Mouse (Mus musculus): ENCODE data around the gene Rnf220.

Rnf220 gene

DNA sequence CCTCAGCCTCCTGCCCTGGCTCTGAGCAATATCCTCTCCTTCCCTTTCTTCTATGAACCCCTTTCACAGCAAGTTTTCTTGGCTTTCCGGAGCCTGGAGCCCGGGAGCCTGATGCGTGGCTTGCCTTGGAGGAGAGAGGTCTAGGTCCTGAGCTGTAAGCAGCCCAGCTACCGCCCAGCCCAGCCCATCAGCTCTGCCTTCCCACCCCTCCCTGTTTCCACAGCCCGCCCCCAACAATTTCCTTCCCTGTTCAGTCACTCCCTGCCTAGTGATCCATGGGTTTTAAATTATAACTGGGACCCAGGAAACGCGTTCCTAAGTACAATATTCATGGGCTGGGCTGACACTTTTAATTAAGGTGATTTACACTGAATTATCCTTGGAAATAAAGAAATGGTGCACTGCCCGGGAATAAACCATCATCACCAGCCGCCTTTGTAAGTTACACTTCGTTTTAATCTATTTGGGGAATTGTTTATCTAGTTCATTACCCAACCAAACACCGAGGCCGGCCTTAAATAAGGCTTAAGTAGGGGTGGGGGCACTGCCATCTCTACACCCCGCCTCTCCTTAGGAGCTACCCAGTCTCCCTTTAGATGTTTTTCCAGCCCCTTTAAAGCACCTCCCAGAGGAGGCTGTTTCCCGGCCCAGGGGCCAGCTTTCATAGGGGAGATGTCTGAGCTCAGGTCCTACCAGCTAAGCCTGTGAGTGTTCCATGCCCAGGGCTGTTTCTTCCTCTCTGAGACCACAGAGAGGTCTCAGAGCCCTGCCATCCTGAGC is 194.6 kb downstream of the Rnf220 start:
- no peak for DNase-seq (ENCODE audit: low read depth, low spot score)

DNA sequence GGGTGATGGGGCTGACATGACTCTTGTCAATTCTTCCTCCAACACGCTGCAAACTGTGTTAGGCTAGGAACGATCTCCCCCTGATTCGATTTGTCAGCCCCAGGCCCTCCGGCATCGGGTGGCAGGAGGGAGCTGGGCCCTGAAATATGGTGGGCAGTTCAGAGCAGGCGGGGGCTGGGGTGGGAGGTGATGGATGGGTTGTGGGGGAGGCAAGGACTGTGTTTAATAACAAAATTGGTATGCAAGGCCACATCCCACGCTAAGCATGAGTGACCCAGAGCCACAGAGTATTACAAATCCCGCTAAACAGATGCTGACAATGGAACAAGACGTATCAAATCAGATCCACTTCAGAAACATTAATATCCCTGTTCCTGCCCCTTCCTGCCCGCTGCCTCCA is 196.9 kb downstream of the Rnf220 start:
- no peak for DNase-seq (ENCODE audit: low read depth, low spot score)

DNA sequence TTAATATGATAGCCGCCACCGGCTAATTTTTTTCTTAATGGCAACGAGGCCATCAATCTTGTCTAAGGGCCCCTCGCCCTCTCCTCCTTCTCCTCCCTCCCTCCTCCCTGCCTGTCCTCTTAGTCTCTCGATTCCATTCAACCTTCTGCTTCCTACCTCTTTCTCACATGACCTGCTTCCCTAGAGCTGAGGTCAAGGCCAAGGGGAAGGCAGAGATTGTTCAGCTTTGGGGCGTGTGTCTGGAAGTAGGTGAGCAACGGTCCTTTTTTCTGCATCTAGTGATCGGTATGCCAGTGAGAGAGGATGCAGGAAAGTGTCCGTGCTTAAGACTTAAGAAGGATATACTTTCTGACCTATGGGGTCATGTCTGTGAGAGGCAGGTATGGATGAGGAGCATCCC is 199.0 kb downstream of the Rnf220 start:
- DNase-seq (ENCODE audit: low read depth, low spot score): no peak

DNA sequence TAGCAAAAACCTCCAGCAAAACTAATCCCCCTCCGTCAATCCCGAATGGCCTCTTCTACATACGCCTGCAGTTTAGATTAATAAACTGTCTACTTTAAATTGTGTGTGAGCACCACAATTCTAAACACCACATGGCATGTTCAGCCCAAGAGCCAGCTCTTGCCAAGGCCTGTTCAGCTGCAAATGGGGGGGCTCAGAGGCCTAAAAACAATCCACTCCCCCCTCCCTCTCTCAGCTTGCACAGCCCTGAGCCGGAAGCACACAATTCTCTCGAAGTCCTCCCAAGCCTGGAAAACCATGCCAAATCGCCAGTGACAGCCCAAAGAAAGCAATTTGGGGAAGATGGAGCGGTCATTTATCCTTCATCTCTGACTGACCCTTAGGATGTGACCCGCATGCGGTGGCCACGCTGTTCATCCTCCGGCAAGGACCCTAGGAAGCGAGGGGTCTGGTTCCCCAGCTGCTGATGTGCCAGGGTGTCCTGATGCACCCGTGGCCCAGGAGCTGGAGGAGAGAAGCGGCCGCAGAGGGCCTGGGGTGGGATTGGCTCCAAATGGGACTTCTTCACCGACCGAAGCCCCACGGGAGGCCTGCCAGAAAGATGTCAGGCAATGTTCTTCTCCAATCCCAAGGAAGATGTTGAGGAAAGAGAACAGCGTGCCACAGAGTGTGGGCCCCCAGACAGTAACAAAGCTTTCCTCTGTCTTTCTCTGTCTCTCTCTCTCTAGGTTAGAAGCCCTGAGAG is 199.8 kb downstream of the Rnf220 start:
- DNase-seq (ENCODE audit: low read depth, low spot score): no peak

DNA sequence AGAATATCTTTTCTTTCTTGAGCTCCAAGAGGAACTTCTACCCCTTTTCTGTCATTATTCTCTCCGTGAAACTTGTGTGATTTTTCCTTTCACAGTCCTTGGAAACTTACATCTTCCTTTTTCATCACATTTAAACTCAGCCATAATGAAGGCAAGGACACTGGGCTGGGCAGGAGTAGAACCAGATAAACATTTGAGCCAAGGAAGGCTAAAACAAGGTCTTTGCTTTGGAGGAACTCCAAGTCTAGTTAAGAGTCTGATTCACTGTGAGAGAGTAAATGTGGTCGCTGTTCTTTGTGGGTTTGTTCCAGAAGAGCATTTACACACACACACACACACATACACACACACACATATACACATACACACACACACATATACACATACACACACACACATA is 205.2 kb downstream of the Rnf220 start:
- no peak for DNase-seq (ENCODE audit: low read depth, low spot score)

DNA sequence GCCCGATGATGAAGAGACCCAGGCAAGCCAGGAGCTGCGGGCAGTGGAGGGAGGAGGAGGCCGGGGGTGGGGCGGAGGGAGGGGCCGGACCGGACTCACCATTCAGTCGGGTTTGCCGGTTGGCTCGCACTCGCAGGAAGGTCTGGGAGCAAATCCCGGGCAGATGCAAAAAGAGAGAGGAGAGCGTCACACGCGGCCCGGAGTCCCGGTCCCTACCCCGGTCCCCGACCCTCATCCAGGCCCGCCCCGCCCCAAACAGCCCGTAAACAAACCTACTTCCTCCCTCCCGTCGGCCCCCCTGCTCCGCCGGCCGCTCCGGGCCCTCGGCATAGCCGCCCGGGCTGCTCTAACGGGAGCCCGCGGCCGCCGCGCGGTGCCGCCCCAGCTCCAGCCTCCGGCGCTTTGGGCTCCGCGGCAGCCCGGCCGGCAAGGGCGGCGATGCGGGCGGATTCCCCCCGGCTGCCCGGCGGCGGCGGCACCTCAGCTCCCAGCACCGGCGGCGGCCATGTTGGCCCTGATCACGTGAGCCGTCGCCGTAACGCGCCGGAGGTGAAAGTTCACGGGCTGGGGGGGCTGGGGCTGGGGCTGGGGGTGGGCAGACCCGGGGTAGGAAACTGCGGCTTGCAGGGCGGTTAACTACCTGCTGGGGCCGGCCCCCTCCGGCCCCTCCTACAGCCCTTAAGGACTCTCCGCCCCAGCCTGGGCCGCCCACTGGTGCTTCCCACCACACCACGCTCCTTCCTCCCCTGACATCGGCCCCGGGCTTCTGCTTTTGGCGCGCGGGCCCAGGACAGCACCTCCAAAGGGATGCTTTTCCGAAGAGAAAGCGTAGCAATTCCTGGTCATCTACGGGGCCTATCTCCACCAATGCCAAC is 207.7 kb downstream of the Rnf220 start:
- DNase-seq (ENCODE audit: low read depth, low spot score): peak; percentile 90

DNA sequence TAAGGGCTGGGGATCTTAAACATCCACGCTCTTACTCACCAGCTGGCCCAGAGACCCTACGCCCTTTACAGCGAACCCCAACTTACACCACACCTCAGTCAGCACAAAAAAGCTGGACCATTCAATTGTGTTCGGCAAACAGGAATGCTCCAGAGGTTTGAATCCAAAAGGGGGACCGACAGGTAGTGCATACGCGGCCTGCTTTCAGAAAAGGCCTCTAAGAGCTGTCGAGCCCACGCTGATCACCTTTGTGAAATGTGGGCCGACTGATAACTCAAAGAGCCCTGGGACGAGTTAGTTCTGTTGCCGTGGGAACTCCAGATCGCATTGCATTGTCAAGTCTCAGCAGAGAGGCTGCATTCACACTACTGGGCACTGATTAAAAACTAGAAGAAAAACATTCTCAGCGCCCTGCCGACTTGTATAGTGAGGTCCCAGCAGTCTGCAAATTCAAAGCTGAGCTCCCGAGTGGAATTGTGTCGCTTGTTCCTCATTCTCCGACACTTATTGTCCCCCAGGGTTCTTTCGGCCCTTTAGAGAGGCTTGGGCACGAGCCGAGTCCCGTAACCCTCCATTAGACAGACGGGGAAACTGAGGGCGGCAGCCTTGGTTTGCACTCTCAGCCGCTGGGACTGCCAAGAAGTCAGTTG is 208.4 kb downstream of the Rnf220 start:
- DNase-seq (ENCODE audit: low read depth, low spot score): no peak

DNA sequence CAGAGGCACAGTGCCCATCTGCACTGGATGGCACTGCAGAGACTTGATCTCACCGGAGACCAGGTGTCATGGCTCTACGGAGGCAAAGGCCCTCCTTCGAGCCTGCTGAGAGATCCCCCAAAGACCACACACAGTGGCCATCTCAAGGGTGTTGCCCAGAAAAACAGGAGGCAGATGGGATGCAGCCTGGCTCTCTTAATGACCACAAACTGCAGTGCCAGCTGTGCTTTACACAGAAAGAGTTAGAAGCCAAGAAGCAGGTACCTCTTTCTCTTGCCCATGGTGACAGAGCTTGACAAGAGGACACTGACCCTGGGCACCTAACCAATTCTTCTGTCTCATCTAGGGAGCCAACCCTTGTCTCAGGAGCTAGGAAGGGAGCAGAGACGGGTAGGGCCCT is 212.5 kb downstream of the Rnf220 start:
- no peak for DNase-seq (ENCODE audit: low read depth, low spot score)

DNA sequence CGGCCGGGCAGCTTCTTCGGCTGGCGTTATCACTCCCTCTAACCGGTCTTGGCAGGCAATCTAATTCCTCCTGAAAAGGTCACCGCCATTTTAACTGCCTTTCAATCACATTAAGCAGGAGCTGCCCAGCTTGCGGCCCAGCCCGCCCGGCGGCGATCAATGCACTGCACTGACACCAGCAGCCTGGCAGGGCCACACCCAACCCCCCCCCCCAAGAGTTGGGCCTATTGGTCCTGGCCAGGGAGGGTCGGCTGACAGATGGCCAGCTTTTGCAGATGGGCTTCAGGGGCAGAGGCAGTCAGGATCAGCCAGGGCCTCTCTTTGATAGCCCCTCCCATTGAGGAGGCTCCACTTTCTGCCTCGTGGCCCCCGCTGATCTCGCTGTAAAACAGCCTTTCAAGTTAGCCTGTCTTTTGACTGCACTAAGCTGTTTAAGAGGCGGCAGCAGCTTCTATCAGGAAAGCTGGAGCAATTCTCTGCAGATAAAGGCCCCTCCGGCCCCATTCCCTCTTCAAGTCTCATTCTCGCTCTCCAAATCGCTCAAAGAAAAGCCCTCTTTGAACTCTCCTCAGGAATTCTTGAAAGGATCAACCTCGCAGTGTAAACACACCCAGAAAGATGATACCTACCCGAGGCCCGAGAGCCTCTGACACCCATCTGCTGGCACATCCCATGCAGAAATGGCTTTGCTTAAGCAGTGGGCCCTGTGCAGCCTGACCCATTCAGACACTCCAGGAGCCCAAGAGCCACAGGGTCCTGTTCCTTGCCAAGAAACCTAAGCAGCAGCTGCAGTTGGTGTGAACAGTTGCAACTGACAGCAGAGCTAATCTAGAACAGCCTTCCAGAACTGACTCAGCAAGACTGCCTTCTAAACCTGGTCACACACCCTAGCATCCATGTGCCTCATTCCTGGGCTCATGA is 213.3 kb downstream of the Rnf220 start:
- DNase-seq (ENCODE audit: low read depth, low spot score): no peak

DNA sequence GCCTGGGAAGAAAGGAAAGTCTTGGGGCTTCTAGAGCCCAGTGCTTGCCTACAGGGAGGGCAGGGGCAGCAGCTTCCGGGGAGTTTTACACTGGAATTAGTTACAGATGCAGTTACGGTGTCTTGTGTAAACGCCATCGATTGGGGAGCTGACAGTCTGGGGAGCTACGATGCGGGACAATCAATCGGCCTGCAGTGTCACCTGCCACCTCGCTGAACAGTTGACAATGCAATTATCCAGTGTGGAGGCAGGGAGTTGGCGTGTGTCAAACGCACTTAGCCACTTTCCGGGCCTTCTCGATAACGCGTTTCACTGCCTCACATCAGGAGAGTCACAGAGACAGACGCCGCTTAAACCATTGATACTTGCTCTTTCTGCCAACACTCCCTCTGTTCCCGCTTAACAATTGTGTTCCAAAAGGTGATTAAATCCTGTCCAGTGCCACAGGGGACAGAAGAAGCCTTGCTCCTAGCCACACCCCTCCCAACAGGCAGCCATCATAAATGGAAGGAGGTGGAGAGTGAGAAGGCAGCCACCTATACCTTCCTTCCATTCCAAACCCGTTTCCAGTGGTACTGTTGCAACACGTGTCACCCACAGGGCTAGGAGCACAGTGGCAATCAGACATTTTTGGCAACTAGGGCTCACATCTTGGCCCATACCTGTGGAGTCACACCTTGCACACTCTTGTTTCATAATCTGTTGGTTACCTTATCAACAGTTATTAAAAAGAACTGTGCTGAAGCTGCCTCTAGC is 215.6 kb downstream of the Rnf220 start:
- DNase-seq (ENCODE audit: low read depth, low spot score): no peak

DNA sequence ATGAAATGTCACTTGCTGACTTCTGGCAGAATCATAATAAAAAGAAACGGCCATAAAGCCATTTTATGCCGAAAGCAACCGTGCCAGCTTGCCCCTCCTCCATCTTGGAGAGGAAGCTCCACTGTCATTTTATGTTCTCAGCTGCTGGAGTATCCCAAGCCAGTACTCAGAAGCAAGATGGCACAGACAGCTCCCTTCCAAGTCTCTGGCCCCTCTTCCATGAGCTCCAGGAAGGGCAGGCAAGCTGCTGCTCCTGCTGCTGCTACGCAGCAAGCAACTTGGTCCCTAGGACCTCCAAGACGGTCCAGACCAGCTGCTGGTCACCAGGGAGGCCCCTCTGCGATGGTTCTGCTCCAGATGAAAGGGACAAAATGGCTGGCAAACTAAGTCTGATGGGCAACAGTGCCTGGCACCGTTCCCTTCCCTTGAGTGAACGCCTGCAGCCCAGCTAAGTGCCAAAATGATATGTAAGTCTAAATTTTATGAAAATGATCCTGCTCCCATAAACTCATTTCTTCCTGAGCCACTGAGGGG is 216.4 kb downstream of the Rnf220 start:
- DNase-seq (ENCODE audit: low read depth, low spot score): no peak

DNA sequence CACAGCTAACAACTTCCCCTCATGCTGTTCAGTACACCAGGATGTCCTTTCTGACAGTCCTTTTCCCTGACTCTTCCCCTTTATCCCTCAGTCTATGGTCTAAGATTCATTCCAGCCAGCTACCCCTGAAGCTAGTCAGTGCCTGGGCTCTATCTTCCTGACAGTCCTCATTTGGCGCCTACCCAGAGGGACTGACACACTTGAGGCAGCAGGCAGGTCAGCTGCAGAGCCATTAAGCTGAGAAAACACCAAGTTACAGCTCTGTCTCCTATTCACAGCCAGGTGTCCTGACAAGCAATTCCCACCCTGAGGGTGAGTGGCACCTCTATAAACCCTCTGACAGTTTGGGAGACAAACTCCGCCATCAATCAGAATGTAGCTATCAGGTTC is 217.6 kb downstream of the Rnf220 start:
- DNase-seq (ENCODE audit: low read depth, low spot score): no peak

DNA sequence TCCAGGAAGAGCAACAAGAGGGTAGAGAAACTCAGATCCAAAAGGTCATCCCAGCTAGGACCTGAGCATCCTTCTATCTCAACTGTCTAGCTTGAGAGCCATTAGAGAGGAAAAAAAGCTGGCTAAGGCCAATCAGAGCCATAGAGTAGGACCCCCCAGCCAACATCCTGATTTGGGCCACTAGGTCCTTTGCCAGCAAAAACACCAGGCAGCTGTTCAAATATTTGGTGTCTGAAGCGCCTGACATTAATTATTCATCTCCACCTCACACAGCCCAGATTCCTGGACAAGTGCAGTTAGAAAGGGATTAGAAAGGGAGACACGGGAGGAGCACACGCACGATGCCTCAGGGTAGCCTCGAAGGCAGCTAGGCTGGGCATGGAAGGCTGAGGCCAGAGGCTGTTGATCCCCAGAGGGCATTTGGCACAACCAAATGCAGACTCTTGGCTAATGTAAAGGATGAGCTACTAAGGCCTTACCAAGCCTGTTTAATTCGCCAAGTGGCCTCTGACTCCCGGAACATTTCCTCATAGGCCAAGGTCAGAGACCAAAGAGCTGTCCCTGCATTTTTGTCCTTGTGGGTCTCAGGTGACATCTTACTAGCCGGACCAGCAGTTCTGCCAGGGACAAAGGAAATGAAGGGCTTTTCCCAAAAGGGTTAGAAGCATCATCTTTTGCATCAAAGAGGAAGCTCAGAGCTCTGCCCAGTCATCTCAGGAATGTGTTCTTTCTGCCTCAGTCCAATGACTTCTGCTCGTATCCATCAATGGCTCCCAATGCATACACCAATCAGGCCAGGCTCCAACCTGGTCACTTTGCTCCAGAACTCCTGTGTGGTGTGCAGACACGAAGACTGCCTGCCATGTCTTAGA is 218.2 kb downstream of the Rnf220 start:
- DNase-seq (ENCODE audit: low read depth, low spot score): no peak

DNA sequence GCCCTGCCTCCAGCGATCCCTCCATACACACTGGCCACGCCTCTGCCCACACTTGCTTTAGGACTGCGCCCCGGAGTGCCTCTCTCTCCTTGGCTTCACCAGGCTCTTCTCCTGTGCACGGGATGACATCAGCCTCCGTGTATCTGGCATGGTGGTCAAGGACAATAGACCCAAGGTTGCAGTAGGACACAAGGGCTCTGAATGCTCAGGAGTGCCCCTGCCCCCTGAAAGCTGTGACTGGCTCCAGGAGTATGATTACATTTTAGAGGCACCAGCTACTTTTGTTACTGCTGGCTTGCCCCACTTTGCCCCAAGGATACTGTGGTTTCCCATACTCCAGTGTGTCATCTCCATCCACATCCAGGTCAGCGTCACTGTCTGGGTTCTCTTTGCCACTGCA is 219.2 kb downstream of the Rnf220 start:
- no peak for DNase-seq (ENCODE audit: low read depth, low spot score)

DNA sequence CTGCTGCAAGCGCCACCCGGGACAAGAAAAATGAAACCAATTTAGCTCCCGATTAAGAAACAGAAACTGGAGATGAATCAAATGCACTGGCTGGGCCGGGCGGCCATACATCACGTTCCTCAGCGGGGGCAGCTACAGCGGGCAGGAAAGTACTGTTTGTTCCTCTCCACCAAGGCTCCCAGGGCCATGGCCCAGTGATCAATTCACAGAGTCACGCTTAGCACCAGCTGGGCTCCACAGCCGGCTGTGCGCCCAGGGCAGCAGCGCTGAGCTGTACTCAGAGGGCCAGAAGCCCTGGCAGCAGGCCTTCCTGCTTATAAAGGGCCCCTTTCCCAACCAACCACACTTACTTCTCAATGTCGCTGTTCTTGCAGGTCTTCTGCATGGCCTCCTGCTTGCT is 219.8 kb downstream of the Rnf220 start:
- no peak for DNase-seq (ENCODE audit: low read depth, low spot score)

DNA sequence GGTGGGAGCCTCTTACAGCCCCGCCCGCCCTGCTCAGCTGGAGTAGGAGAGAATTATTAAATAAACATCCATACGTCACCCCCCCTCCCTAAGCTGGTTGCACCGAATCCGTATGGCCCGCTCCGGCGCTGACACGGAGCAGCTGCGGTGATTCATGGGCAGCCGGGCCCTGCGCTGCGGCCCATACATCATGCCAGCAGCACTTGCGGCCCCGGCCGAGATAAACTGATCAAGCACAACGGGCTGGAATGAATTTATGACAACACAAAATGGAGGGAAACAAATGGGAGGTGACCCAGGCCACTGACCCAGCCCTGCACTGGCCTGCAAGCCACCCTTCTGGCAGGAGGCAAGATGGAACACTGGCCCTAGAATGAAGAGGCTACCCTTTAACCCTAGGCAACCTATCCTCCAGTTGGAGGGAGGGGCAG is 220.6 kb downstream of the Rnf220 start:
- no peak for DNase-seq (ENCODE audit: low read depth, low spot score)

DNA sequence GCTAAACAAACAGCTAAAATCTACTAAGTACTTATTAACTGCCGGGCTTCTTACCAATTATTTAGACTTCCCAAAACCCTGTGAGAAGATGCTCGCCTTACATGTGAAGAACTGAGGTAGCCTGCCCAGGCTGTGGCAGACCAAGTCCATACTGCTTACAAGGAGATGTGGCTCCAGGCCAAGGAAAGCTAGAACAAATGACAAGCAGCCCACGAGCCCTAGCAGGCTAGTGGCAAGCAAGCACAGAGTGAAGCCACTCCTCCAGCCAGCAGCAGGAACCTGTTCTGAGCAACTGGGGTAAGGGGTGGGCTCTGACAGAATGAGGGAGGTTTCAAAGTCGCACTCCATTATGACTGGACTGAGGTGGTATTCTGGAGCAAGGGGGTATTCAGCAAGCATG is 222.1 kb downstream of the Rnf220 start:
- no peak for DNase-seq (ENCODE audit: low read depth, low spot score)

DNA sequence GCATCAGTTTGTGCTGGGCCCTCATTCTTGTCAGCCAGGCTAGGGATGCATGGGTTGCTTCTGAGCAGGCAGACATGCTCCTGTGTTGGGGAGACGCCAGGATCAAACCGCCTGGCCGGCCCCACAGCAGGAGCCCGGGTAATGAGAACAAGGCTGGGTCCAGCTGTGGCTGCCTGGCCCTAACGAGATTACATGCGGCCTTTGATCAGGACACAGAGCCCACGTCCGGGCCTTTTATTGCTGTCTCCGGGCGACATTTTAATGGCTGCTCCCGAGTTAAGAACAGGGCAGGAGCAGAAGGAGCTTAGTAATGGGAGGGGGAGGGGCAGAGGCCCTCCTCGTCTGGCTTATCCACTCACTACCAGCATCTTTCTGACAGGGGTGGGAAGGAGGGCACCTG is 224.4 kb downstream of the Rnf220 start:
- no peak for DNase-seq (ENCODE audit: low read depth, low spot score)

DNA sequence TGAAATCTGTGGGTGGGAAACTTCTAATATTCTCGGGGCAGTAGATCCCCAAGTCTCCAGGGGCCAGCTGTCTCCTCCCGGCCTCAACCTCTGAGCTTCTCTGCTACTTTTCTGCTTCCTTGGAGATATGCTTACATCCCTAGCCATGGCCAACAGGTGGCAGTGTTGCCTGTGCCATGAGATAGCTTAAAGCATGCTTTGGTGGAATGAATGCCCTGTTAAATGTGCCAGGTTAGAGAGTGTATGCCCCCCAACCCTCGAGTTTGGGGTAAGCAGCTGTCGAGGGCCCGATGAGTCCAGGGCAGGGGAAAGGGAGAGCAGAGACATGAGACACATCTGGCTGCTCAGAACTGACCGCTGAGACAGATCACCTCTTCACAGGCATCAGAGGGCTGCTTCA is 226.6 kb downstream of the Rnf220 start:
- peak; percentile 74 for DNase-seq (ENCODE audit: low read depth, low spot score)

Measured in A20 (cell line).